Mouse (Mus musculus) NIH3T3 (cell line): ENCODE data around the gene Anxa8.

Experiments used
- DNase-seq: peaks from one replicate; pipeline ENCODE4 v3.0.0-alpha.2; 2012; ENCODE audit warnings: low read depth

Gene Anxa8

GRCm38 (mm10) chr14:34085731-34086130, at the start of gene Anxa8:
Anxa8 (plus strand) TSS chr14:34085981.
- DNase-seq, result no peak

DNA sequence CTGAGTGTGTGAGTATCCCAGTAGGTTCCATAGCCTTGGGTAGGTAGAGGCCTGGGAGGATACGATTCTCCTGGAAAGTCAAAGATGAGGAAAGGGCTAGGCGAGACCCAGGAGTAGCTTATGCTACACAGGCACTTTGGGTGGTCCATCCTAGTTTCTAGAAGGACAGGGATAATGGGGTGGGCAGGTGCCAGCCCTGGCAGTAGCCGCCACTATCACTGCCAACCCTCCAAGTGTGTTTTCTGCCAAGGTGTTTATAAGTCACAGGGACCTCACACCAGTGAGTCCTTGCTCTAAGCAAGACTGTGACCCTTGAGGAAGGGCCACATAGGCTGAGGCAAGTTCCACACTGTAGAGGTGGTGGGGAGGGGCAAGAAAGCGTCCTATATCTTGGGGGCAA, 44.5 kb upstream of the Anxa8 start:
- no peak for DNase-seq

DNA sequence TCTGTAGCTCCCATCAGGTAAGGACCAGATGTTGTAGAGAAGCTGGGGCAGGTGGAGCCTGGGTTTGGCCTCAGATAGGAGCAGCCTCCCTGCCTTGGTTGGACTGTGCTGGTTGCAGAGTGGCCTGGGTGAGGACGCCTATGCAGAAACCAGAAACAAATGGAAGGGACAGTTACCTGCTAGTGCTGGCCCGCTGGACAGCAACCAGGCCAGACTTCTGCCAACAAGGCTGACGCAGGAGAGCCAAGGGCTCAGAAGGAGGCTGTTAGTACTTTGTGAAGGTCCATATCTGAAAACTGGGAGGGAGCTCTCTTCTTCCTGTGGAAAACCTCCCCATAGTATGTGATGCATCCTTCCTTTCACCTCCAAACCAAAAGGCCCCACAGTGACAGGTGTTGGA, 42.4 kb upstream of the Anxa8 start:
- DNase-seq, result no peak

GRCm38 (mm10) chr14:34050101-34050779, 35.5 kb upstream of the Anxa8 start:
- DNase-seq, result no peak

GRCm38 (mm10) chr14:34052516-34052915, 33.3 kb upstream of the Anxa8 start, which contains the start of gene Antxrl:
Antxrl (plus strand) TSS chr14:34052707.
- no peak for DNase-seq

GRCm38 (mm10) chr14:34071665-34072064, 14.1 kb upstream of the Anxa8 start:
- no peak for DNase-seq

- no peak for DNase-seq
Measured at GRCm38 (mm10) chr14:34075346-34075745, 10.4 kb upstream of the Anxa8 start.

DNA sequence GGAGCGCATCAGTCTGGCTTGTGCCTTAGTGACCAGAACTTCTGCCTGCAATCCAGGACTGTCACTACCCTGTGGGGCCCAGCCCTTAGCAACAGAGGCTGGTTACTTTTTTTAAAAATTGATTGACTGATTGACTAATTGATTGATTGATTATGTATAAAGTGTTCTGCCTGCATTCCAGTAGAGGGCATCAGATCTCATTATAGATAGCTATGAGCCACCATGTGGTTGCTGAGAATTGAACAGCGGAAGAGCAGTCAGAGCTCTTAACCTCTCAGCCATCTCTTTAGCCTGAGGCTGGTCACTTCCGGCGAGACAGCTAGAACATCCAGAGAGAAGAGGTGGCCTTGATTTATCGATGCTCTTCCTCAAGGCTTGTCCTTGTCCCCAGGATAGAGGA, 8.6 kb upstream of the Anxa8 start:
- no peak for DNase-seq

GRCm38 (mm10) chr14:34078293-34078692, 7.5 kb upstream of the Anxa8 start:
- no peak for DNase-seq

- DNase-seq, result peak; percentile 90
Measured at GRCm38 (mm10) chr14:34080321-34080997, 5.3 kb upstream of the Anxa8 start.

- DNase-seq, result no peak
Measured at GRCm38 (mm10) chr14:34086806-34087205, 1.0 kb downstream of the Anxa8 start.

DNA sequence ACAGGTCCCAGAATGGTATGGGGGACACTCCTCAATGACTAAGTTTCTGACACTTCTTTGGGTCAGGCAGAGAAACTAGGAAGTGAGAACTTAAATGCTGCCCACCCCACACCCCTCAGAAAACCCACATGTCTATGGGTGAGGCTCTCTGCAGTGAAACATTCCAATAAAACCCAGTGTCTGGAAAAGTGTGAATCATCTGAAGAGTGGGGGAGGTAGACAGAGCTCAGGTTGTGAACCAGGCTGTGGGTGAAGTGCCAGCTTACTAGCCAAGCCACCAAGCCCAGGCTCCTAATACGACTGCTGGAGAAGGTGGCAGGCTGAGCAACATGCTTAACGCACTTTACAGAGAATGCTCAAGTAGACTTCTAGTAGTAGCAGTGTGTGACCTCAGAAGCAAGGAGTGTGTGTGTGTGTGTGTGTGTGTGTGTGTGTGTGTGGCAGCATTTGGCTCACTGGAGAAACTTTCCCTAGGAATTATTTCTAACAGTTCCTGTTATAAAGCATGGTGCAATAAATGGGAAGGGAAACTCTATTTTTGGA, 2.1 kb downstream of the Anxa8 start:
- DNase-seq, result peak; percentile 23

GRCm38 (mm10) chr14:34089796-34090195, 4.0 kb downstream of the Anxa8 start:
- peak; percentile 31 for DNase-seq

GRCm38 (mm10) chr14:34091475-34091874, 5.7 kb downstream of the Anxa8 start:
- no peak for DNase-seq

GRCm38 (mm10) chr14:34092856-34093255, 7.1 kb downstream of the Anxa8 start:
- no peak for DNase-seq

- DNase-seq, result no peak
Measured at GRCm38 (mm10) chr14:34096161-34096560, 10.4 kb downstream of the Anxa8 start.

- peak; percentile 52 for DNase-seq
Measured at GRCm38 (mm10) chr14:34102601-34103000, 16.8 kb downstream of the Anxa8 start, which contains the start of gene A630023A22Rik. A630023A22Rik (minus strand) TSS chr14:34102754.

GRCm38 (mm10) chr14:34103855-34104254, 18.1 kb downstream of the Anxa8 start:
- DNase-seq, result no peak

- DNase-seq, result peak; percentile 75
Measured at GRCm38 (mm10) chr14:34104892-34105291, 19.1 kb downstream of the Anxa8 start.

DNA sequence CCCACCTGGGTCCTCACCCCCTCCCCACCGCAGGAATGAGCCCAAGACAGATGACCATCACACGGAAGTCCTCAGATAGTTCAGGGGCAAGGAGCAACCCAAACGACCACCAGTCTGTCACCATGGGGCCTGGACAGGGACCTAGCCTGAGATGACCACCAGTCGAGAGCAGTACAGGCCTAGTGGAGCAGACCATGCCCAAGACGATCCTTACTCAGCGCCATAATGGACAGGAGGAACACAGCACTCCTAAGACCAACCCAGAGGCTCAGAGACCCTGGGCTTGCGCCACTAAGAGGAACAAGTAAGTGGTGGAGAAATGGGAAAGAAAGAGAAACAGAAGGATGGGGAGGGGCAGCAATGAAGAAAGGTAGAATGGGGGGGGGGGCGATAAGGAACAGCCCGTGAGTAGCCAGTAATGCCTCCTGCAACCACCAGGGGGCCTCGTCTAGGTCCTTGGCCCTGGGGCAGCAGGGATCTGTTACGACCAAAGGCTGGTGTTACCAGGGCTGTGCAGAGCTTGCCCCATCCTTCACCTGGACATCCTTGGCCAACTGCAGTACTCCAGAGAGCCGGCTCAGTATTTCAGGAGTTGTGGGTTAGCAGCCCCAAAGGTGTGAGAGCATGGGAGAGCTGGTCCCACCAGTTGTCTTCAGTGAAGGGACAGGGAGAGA, 20.7 kb downstream of the Anxa8 start:
- DNase-seq, result peak; percentile 51

GRCm38 (mm10) chr14:34107594-34107993, 21.8 kb downstream of the Anxa8 start:
- DNase-seq, result no peak

DNA sequence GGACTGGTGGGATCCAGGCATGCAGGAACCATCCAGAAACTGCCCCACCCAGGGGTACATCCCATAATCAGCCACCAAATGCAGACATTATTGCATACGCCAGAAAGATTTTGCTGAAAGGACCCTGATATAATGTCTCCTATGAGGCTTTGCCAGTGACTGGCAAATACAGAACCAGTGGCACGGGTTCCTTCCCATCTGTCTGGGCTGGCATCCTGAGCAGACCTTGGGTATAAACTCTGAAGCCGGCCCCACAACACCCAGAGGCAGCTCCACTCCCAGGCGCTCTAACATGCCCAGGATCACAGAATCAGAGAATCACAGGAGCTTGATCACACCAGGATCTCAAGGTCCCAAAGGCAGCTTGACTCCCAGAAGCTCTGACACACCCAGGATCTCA, 28.5 kb downstream of the Anxa8 start:
- DNase-seq, result no peak
